Mouse (Mus musculus): ENCODE measurements at regions not wholly inside any gene's neighbourhood (a gene's known extent, or its start where the extent isn't known, plus 50 kb on each side); places are given as distances from the start of the nearest gene placed in this dataset.

DNA sequence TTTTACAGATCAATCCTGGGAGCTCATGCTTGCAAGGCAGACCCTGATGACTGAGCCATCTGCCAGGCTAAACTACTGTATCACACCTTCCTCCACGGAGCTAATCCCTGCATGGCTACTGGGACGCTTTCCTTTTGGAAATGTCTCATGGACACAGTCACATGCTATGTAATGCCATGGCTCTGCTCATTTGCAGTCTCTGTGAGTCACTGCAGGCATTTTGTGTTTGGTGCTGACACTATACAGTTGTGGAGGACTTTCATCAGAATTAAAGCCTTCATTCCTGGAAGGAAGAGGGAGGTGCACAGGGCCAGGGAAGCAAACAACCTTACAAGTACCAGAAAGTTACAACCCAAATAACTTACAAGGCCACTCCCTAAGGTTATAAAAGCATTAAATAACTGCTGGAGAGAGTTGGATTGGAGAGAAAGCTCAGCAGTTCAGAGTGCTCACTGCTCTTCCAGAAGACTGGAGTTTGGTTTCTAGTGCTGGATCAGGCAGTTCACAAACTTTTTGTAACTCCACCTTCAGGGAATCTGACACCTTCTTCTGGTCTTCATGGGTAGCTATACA is 544.3 kb upstream of the Hs6st1 start:
- TF ChIP-seq CTCF (IDR thresholded peaks at IDR 0.05; ENCODE audit: low read depth, low read length) = no peak
- no peak for TF ChIP-seq POLR2A (IDR thresholded peaks at IDR 0.05; ENCODE audit: extremely low read depth, insufficient read depth, low read length)
